Mouse (Mus musculus) midbrain, embryonic 13.5 days (tissue): ENCODE measurements around the gene Zfp763. TPM values are rescaled to one million over a fixed set of nuclear protein-coding genes. Genes with fewer than 3 reads are reported as not detected.
"Not testable (repeated sequence)": the region's sequence is repeated elsewhere in the genome, so short reads cannot be mapped to it uniquely, and the experiment has no call there.

ENCODE experiments used
- ATAC-seq: fragments of 200-750 bp; cut with Nextera tagmentation; 2 replicates; pipeline ENCODE4 v1.8.0; 2017; ENCODE audit warnings: mild to moderate bottlenecking, moderate TSS enrichment, moderate library complexity
- H3K27ac ChIP-seq: fragments of 300-500 bp; sonication (generic); 2 replicates; pipeline ENCODE4 v1.5.1; 2015; ENCODE audit warnings: inconsistent platforms, mild to moderate bottlenecking, moderate library complexity
- H3K27me3 ChIP-seq: fragments of 300-500 bp; sonication (generic); 2 replicates; pipeline ENCODE4 v1.6.1; 2015; ENCODE audit warnings: mild to moderate bottlenecking, inconsistent platforms
- H3K36me3 ChIP-seq: fragments of 300-500 bp; sonication (generic); 2 replicates; pipeline ENCODE4 v1.6.1; 2015; ENCODE audit warnings: mild to moderate bottlenecking, inconsistent platforms
- H3K4me1 ChIP-seq: fragments of 300-500 bp; sonication (generic); replicated peaks from 2 replicates; pipeline ENCODE4 v1.6.1; 2015; ENCODE audit warnings: inconsistent platforms
- H3K4me2 ChIP-seq: fragments of 300-500 bp; sonication (generic); replicated peaks from 2 replicates; pipeline ENCODE4 v1.6.1; 2015; ENCODE audit warnings: moderate library complexity, mild to moderate bottlenecking, inconsistent platforms
- H3K4me3 ChIP-seq: fragments of 300-500 bp; sonication (generic); replicated peaks from 2 replicates; pipeline ENCODE4 v1.5.1; 2015; ENCODE audit warnings: mild to moderate bottlenecking, inconsistent platforms
- H3K9ac ChIP-seq: fragments of 300-500 bp; sonication (generic); replicated peaks from 2 replicates; pipeline ENCODE4 v1.6.1; 2015; ENCODE audit warnings: mild to moderate bottlenecking, inconsistent platforms
- H3K9me3 ChIP-seq: fragments of 300-500 bp; sonication (generic); 2 replicates; pipeline ENCODE4 v1.6.1; 2016; ENCODE audit warnings: mild to moderate bottlenecking, inconsistent platforms
- WGBS: fragments of 180-500 bp; shearing (Covaris S2); methylation state at CpG from one replicate; pipeline ENCODE4 v1.1.7; 2015; 5-methylcytosine and 5-hydroxymethylcytosine counted together
- polyA plus RNA-seq: library from polyadenylated mRNA; unstranded; fragments of >200 nt; fragmentation: Nextera tagmentation; extraction: Ambion mirVana; gene quantifications from 2 replicates; pipeline ENCODE4 v1.2.1, GENCODE M21; 2015

The Zfp763 gene
- polyA plus RNA-seq = 28.7 and 30.6 TPM in 2 replicates

DNA sequence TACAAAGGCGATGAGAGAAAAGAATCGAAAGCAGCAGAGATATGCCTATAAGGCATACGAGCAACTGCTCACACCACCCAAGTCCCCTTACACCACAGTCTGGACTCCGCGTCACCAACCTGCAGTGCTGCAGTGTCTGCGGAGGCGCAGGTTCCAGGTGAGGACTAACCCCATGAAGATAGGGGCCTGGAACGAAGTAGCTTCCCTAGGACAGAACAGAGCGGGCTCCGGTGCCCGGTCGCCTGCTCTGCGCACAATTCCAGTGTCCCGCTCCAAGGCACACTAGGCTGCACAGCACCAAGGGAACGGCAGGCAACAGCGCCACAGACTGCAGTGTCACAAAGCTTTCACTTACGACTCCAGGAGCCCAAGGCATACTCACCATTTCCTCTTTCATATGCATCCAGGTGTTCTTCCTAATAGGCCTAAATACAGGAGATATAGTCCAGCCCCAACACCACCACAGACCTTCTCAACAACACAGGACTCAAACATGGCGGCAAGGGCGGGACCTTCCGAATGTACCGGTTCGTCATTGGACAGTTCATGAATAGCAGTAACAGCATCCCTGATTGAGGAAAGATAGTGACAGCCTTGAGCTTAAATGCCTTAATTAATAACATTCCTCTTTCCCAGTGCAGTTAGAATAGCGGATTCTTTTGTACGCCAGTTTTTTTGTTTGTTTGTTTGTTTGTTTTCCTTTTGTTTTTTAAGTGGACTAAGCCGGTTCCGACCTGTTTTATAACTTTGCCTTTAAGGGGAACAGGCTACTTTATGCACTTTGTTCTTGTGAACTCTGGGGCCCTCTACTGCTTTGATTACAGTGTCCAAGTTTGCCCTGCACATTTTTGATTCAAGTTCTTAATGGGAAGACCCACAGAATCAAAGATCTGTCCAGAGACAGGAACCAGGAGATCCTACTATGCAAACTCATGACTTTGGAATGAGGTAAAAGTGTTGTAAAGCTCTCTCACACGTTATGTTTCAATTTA lies at the start of gene Zfp763:
TSS of gene Zfp763 (minus strand) at position 503 of the 992 bp plus-strand sequence.
- peak within 1 kb of the TSS; percentile 65 for H3K4me2 ChIP-seq
- ATAC-seq = peak; percentile 99
- peak within 1 kb of the TSS; percentile 93 for H3K27ac ChIP-seq
- H3K4me1 ChIP-seq = peaks cover 10% of the 10 kb centered on the region
- no peaks in the 10 kb centered on the region for H3K36me3 ChIP-seq
- no peaks in the 10 kb centered on the region for H3K27me3 ChIP-seq
- 0 out of 2 replicates have a peak, but pooled peaks cover 3% of the 10 kb centered on the region for H3K9me3 ChIP-seq
- peak within 1 kb of the TSS; percentile 91 for H3K9ac ChIP-seq
- H3K4me3 ChIP-seq = peak within 1 kb of the TSS; percentile 93
- 3% methylated on average over 27 of the region's 27 CpGs for WGBS

DNA sequence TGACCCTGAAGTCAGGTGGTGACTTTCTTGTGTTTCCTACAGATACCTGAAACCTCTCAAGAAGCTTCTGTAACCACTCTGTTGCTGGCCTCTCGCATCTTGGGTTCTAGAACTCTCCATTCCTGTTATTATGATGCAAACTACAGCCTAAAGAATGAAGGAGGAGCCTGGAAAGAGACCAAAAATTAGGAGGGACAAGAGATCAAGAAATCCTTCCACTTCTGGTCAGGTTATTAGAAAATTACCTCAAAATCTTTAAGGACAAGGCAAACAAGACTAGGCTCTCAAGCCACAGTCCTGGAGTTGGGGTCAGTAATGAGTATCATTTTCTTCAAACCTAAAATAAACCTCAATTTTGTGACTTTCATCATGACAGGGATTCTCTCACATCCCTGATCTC lies 34.8 kb upstream of the Zfp763 start, which contains the start of gene 4921501E09Rik:
TSS of gene 4921501E09Rik (minus strand) at position 101 of the 400 bp plus-strand sequence.
- no peak within 1 kb of the TSS for H3K9ac ChIP-seq
- 58% methylated on average over 1 of the region's 1 CpGs for WGBS
- no peak within 1 kb of the TSS for H3K4me2 ChIP-seq

DNA sequence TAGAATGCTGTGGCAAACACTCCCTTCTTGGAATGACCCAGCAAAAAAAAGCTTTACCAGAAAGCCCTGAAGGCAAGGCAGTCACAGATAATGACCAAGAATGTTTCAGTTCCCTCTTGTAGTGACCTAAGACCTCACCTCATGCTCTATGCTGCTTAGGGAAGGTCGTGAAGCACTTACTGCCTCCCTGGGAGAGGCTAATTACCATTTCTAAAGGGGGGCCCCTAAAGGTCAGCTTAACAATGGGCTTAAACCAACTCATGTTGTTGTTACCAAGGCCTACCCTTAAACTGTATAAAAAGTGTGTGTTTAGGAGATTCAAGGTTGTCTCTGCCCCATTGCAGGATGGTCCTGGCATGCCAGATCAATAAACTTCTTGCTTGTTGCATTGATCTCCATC lies 29.8 kb upstream of the Zfp763 start:
- H3K9ac ChIP-seq = no peak overlapping the region
- no peak for ATAC-seq
- H3K36me3 ChIP-seq = no peaks in the 10 kb centered on the region
- H3K4me3 ChIP-seq = no peak overlapping the region
- no peaks in the 10 kb centered on the region for H3K4me1 ChIP-seq
- no peak overlapping the region for H3K4me2 ChIP-seq
- WGBS = 0% methylated on average over 1 of the region's 1 CpGs
- H3K27ac ChIP-seq = no peak overlapping the region
- H3K9me3 ChIP-seq = 0 out of 2 replicates have a peak, but pooled peaks cover 6% of the 10 kb centered on the region
- no peaks in the 10 kb centered on the region for H3K27me3 ChIP-seq

More for the DNA sequence above, 34.8 kb upstream of the Zfp763 start, which contains the start of gene 4921501E09Rik:
- Histone ChIP-seq H3K4me3 (no peak within 1 kb of the TSS), H3K36me3 (no peaks in the 10 kb centered on the region), H3K27me3 (no peaks in the 10 kb centered on the region), H3K9me3 (0 out of 2 replicates have a peak, but pooled peaks cover 6% of the 10 kb centered on the region), H3K4me1 (no peaks in the 10 kb centered on the region), H3K27ac (no peak within 1 kb of the TSS)
- ATAC-seq = no peak

GRCm38 (mm10) chr17:33058791-33059190 lies 25.6 kb upstream of the Zfp763 start:
- H3K4me2 ChIP-seq = no peak overlapping the region
- no peaks in the 10 kb centered on the region for H3K9me3 ChIP-seq
- H3K9ac ChIP-seq = no peak overlapping the region
- no peak overlapping the region for H3K27ac ChIP-seq
- ATAC-seq = no peak
- H3K36me3 ChIP-seq = no peaks in the 10 kb centered on the region
- H3K27me3 ChIP-seq = no peaks in the 10 kb centered on the region
- H3K4me1 ChIP-seq = no peaks in the 10 kb centered on the region
- 6% methylated on average over 1 of the region's 1 CpGs for WGBS
- no peak overlapping the region for H3K4me3 ChIP-seq

DNA sequence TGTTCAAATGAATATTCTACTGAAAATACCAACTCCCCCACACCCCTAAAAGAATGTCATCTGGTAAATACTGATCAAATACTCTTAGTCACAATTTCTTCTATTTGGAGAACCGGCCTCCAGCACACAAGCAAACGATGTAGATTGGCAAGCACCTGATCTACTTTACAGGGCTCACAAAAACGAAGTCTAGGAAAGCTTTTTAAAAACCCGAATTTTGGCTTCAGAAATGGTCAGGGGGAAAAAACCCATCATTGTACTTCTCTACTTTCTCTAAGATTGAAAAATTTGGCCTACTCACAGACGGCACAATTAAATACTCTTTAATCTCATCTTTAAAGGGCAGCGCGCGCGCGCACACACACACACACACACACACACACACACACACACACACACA lies 826 bp downstream of the Zfp763 start:
- no peak for ATAC-seq
- Histone ChIP-seq H3K9me3 (peaks cover 6% of the 10 kb centered on the region), H3K9ac (peak overlapping the region; percentile 91), H3K27me3 (no peaks in the 10 kb centered on the region), H3K4me3 (peak overlapping the region; percentile 93), H3K4me2 (peak overlapping the region; percentile 65), H3K36me3 (peaks cover 3% of the 10 kb centered on the region), H3K4me1 (peaks cover 10% of the 10 kb centered on the region), H3K27ac (peak overlapping the region; percentile 93; the same call in 1 of the 2 replicates)
- WGBS = 12% methylated on average over 10 of the region's 10 CpGs

DNA sequence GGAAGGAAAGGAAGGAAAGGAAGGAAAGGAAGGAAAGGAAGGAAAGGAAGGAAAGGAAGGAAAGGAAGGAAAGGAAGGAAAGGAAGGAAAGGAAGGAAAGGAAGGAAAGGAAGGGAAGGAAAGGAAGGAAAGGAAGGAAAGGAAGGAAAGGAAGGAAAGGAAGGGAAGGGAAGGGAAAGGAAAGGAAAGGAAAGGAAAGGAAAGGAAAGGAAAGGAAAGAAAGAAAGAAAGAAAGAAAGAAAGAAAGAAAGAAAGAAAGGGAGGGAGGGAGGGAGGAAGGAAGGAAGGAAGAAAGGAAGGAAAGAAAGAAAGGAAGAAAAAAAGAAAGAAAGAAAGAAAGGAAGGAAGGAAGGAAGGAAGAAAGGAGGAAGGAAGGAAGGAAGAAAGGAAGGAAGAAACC lies 12.8 kb downstream of the Zfp763 start:
- H3K36me3 ChIP-seq = peaks cover 85% of the 10 kb centered on the region
- not testable (repeated sequence) for H3K4me3 ChIP-seq, H3K4me1 ChIP-seq, H3K4me2 ChIP-seq, H3K27me3 ChIP-seq, H3K27ac ChIP-seq, ATAC-seq, H3K9ac ChIP-seq
- peaks cover 75% of the 10 kb centered on the region for H3K9me3 ChIP-seq

- no peaks in the 10 kb centered on the region for H3K4me1 ChIP-seq
- no peak overlapping the region for H3K4me3 ChIP-seq
- no peak overlapping the region for H3K9ac ChIP-seq
- H3K27ac ChIP-seq = no peak overlapping the region
- H3K36me3 ChIP-seq = peaks cover 25% of the 10 kb centered on the region
- no peak for ATAC-seq
- no peaks in the 10 kb centered on the region for H3K27me3 ChIP-seq
- H3K4me2 ChIP-seq = no peak overlapping the region
- WGBS = 53% methylated on average over 9 of the region's 9 CpGs
- peaks cover 12% of the 10 kb centered on the region for H3K9me3 ChIP-seq
These were observed 24.9 kb downstream of the Zfp763 start for GRCm38 (mm10) chr17:33008337-33008736.

DNA sequence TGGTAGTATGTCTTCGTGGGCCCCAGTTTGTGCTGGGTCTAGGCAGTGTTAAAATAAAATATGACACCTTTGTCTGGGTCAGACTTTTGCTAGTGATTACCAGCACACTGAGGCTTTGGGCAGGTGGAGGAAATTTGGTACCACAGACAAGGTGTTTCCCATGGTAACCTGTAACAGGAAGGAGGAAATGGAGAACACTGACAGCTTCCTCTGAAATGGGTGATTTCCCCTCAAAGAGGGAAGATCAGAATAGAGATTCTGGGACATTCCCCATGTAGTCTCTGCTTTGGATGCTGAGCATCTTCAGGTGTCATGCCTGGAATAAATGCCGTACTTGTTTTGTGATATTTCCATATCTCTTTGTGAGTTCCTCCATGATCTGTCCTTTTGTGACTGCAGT lies 34.7 kb downstream of the Zfp763 start:
- Histone ChIP-seq H3K9ac (no peak overlapping the region), H3K27ac (no peak overlapping the region), H3K4me1 (peaks cover 14% of the 10 kb centered on the region), H3K9me3 (peaks cover 14% of the 10 kb centered on the region), H3K4me3 (no peak overlapping the region), H3K36me3 (peaks cover 65% of the 10 kb centered on the region), H3K4me2 (no peak overlapping the region), H3K27me3 (no peaks in the 10 kb centered on the region)
- no peak for ATAC-seq
- WGBS = 96% methylated on average over 2 of the region's 2 CpGs

- Histone ChIP-seq H3K36me3 (peaks cover 24% of the 10 kb centered on the region), H3K4me1 (peaks cover 20% of the 10 kb centered on the region), H3K27ac (peak within 1 kb of the TSS; percentile 87), H3K9me3 (no peaks in the 10 kb centered on the region; the same call in 1 of the 2 replicates), H3K4me3 (peak within 1 kb of the TSS; percentile 81), H3K27me3 (no peaks in the 10 kb centered on the region), H3K9ac (peak within 1 kb of the TSS; percentile 85), H3K4me2 (peak within 1 kb of the TSS; percentile 80)
- peak; percentile 96 for ATAC-seq
- WGBS = 1% methylated on average over 21 of the region's 21 CpGs
These were observed 40.3 kb downstream of the Zfp763 start, which contains the start of gene Zfp952 for GRCm38 (mm10) chr17:32992699-32993474. Gene Zfp952, plus strand, starts transcription at chr17:32993129.

DNA sequence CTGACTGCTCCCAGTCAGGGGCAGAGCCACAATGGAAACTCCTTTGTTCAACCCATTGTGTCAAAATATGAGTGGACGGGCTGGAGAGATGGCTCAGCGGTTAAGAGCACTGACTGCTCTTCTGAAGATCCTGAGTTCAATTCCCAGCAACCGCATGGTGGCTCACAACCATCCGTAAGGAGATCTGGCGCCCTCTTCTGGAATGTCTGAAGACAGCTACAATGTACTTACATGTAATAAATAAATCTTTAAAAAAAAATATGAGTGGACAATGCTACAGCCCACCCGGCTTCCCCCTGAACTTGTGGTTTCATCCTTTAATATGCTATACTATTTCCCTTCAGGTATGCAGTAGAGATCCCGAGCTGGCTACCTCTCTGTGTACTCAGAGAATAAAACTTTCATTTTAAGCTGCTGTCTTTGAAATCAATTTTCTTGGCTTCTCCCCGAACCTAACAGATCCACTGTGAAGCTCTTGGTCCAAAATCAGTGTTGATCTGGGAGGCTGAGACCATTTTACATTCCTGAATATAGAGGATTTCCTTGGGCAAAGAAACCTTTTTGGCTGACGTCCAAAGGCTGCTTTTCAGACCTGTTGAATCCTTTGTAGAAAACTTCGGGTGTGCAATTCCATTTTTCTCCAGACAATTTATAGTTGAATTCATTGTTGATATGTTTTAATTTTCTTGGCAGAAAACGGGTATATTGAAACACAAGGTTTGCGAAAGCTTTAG lies 41.1 kb downstream of the Zfp763 start:
- Histone ChIP-seq H3K36me3 (peaks cover 23% of the 10 kb centered on the region), H3K9me3 (no peaks in the 10 kb centered on the region; the same call in 1 of the 2 replicates), H3K4me3 (peak overlapping the region; percentile 81), H3K27me3 (no peaks in the 10 kb centered on the region), H3K27ac (0 out of 2 replicates have a peak overlapping the region, but pooled peaks have one; percentile 51), H3K9ac (peak overlapping the region; percentile 85; the same call in 1 of the 2 replicates), H3K4me2 (peak overlapping the region; percentile 80), H3K4me1 (peaks cover 20% of the 10 kb centered on the region)
- WGBS = 67% methylated on average over 12 of the region's 12 CpGs
- no peak for ATAC-seq

GRCm38 (mm10) chr17:32986301-32986700 lies 46.9 kb downstream of the Zfp763 start:
- Histone ChIP-seq H3K4me1 (no peaks in the 10 kb centered on the region), H3K4me3 (no peak overlapping the region), H3K9me3 (no peaks in the 10 kb centered on the region), H3K36me3 (0 out of 2 replicates have a peak, but pooled peaks cover 1% of the 10 kb centered on the region), H3K4me2 (no peak overlapping the region), H3K27me3 (0 out of 2 replicates have a peak, but pooled peaks cover 3% of the 10 kb centered on the region), H3K27ac (no peak overlapping the region), H3K9ac (no peak overlapping the region)
- 78% methylated on average over 4 of the region's 4 CpGs for WGBS
- no peak for ATAC-seq
